Mouse (Mus musculus) liver, postnatal 0 days (tissue): ENCODE data around the gene Arhgdig.

Experiments
- CTCF ChIP-seq: sonication (generic); IDR thresholded peaks from 2 replicates; pipeline ENCODE4 v1.5.1; 2016; ENCODE audit warnings: antibody characterized with exemption, low read depth
- EP300 ChIP-seq: IDR thresholded peaks from 2 replicates; pipeline ENCODE4 v1.6.1; 2016; ENCODE audit warnings: antibody characterized with exemption, low read depth, mild to moderate bottlenecking

- TF ChIP-seq EP300 (no peak), CTCF (no peak)
Observed at GRCm38 (mm10) chr17:26237667-26238066, 30.1 kb upstream of the Arhgdig start.
